Mouse (Mus musculus) monocyte, adult 5-6 weeks (primary cell): ENCODE data around the gene Gm3149. TPM values are rescaled to one million over a fixed set of nuclear protein-coding genes. Genes with fewer than 3 reads are reported as not detected.
"Not testable (repeated sequence)": the region's sequence is repeated elsewhere in the genome, so short reads cannot be mapped to it uniquely, and the experiment has no call there.

ENCODE experiments used
- ATAC-seq: fragments of 153-309, 156-312 bp; replicated peaks from 2 replicates; pipeline ENCODE4 v1.8.0; 2017; ENCODE audit warnings: mild to moderate bottlenecking; ENCODE audit not compliant: low TSS enrichment, insufficient number of reproducible peaks, severe bottlenecking, poor library complexity, low FRiP score
- total RNA-seq: library from RNA; stranded (forward); fragments of 200-1000, 200-491, 200-594 nt; gene quantifications from 3 replicates; pipeline ENCODE4 v1.2.3, GENCODE M21; 2017

Gm3149 gene
- not detected in 3 replicates for total RNA-seq

DNA sequence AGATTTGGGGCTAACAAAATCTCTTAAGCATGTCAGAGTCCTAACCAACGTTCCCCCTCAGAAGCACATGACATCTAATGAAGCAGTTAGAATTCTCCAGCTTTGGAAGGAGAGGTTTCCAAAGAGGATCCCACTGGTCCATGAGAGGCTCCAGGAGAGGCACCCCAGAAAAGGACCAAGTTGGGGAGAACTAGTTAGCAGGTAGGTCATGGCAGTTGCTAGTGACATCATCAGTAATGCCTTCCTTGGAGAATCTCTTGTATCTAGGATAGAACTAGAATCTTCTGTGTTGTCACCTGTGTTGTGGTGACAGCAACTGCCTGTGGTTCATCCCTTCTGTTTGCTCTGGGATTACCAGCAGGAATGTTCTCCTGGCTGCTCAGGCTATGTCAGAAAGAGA, at the start of gene Gm3149:
TSS of gene Gm3149 (plus strand) at position 301 of the 400 bp plus-strand sequence.
- ATAC-seq = not testable (repeated sequence)

DNA sequence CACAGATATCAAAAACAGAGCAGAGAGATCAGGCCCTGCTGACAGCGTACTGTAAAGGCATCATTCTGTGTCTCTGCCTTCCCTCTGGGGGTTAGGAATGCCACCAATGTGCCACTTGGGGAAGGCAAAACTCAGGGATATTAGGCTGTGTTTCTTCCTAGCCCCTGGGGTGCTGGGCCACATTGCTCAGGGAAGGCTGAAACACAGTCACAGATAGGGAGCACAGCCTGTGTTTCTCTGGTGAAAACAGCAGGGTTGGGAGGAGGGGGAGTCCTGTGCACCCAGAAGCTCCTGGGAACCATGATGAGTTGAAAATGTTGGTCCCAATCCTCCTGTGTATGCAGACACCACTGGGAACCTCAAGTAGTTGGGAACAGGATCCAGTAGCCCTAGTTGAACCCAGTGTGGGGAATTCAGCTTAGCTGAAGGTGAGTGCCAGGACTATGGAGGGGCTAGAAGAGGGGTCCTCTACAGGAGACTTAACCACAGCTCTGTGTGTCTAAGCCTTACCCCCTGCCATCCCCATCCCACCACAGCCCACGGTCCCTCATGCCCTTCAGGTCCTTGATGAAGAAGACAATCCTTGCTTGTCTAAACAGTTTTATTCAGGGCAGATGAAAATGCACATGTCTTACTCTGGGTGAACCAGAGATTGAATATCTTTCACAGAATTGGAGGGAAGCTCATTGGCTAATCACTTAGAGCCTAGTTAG, 47.7 kb upstream of the Gm3149 start:
- not testable (repeated sequence) for ATAC-seq

DNA sequence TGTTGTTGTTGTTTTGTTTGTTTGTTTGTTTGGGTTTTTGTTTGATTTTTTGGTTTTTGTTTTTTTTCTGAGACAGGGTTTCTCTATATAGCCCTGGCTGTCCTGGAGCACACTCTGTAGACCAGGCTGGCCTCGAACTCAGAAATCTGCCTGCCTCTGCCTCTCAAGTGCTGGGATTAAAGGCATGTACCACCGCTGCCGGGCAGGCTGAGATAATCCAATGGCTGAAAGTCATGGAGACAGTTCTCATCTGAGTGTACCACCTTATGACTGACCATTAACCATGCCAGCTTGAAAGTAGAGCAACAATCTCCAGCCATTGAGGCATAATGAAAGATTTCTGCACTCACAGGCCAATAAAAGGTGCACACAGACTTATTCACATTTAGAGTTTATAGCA, 37.3 kb upstream of the Gm3149 start:
- ATAC-seq = not testable (repeated sequence)

DNA sequence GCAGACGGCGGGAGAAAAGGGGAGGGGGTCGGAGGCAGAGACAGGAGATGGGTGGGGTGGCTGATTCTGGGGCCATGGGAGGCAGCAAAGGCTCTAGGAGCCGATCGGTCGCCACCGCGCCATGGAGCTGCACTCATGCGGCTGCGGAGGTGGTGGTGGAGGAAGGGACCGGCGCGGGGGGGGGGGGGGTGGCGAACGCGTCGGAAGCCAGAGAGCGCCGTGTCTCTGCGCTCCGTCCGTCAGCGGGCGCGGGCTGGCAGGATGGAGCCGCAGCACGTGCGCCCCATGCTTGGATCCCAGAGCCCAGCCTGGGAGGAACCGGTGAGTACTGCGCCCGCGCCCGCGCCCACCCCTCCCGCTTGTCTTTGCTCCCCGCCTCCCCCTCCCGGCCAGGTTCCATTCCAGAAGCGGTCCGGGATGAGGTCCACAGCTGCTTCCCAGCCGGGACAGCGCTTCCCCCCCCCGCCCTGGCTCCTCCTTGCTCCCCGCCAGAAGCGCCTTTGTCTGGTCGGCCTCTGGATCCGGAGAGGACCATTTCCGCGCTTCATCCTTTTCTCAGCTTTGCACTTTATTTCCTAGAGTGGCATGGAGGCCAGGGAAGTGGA, 17.5 kb downstream of the Gm3149 start, which contains the start of gene 2610042L04Rik:
TSS of gene 2610042L04Rik (plus strand) at position 288 of the 605 bp plus-strand sequence.
- not testable (repeated sequence) for ATAC-seq

DNA sequence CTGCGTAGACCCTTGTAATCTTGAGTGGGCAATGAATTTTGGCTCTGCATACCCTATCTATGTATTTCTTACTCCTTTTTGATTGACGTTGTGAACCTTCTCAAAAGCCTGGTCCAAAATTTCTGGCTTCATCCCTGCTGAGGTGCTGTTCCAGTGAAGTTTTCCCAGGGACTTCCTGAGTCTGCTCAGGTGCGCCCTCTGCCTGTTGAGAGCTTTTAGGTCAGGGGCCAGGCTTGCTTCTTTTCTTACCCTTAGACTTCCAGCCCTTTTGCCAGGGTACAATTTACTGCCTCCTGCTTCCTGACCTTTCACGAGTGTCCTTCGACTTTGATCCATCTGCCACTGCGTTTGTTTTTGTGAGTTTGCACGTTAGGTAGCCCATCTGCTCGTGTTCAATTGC, 18.4 kb downstream of the Gm3149 start:
- not testable (repeated sequence) for ATAC-seq

DNA sequence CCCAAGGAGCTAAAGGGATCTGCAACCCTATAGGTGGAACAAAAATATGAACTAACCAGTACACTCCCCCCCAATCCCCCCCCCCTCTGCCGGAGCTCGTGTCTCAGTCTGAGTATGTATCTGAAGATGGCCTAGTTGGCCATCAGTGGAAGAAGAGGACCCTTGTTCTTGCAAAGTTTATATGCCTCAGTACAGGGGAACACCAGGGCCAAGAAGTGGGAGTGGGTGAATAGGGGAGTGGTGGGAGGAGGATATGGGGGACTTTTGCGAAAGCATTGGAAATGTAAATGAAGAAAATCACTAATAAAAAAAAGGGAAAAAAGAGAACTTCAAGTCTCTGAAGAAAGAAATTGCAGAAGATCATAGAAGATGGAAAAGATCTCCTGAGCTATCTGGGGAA, 51.9 kb downstream of the Gm3149 start:
- ATAC-seq = not testable (repeated sequence)

DNA sequence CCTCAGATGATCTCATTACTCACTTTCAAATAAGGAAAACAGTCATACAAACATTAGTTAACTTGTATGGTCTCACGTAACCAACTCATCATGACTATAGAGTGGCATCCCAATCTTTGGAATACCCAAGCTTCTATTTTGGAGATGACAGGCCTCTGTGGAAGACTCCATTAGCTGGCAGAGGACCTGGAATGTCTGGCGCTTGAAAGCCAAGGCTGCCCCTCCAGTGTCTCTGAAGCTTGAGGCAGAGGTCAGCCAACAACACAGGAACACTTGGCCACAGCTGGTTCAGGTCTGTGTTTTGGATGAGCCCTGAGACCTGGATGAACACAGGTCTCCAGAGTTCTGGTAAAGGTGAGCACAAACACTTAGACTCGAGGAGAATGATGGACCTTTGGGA, 52.6 kb downstream of the Gm3149 start:
- ATAC-seq = not testable (repeated sequence)

Other genes with a start within 250 kb of the Gm3149 start
- gene Gm3115, start 233.2 kb upstream of the Gm3149 start, total RNA-seq = not detected in 3 replicates
- not detected in 3 replicates for gene Gm8108, start 206.8 kb upstream of the Gm3149 start, total RNA-seq
- gene Gm3127, start 152.3 kb upstream of the Gm3149 start, total RNA-seq = not detected in 3 replicates
- gene Gm2974, start 134.7 kb upstream of the Gm3149 start, total RNA-seq = not detected in 3 replicates
- gene Gm3138, start 67.7 kb upstream of the Gm3149 start, total RNA-seq = not detected in 3 replicates
- gene 2610042L04Rik, start 17.5 kb downstream of the Gm3149 start, total RNA-seq = not detected in 3 replicates
- not detected in 3 replicates for gene Gm3159, start 80.2 kb downstream of the Gm3149 start, total RNA-seq
- not detected in 3 replicates for gene Gm3164, start 98.2 kb downstream of the Gm3149 start, total RNA-seq
- gene Gm3173, start 113.7 kb downstream of the Gm3149 start, total RNA-seq = not detected in 3 replicates
- not detected in 3 replicates for gene Gm3182, start 164.5 kb downstream of the Gm3149 start, total RNA-seq
- gene Gm3047, start 238.1 kb downstream of the Gm3149 start, total RNA-seq = not detected in 3 replicates